Mouse (Mus musculus) adrenal gland, postnatal 10 days (tissue): ENCODE measurements around the gene Spata9. TPM values are rescaled to one million over a fixed set of nuclear protein-coding genes. Genes with fewer than 3 reads are reported as not detected.

ENCODE experiments used
- DNase-seq: peaks from one replicate; pipeline ENCODE4 v3.0.0; 2021; ENCODE audit warnings: mixed read lengths
- total RNA-seq, 2 experiments: library from RNA; stranded (reverse); gene quantifications; 2 replicates each; pipeline ENCODE4 v1.2.3; 2021

The Spata9 gene
- total RNA-seq, 2 experiments from 2014 or later, result not detected

- DNase-seq, result peak; percentile 32
Measured at GRCm38 (mm10) chr13:75992169-75993028, 25.4 kb downstream of the Spata9 start.

- DNase-seq, result no peak
Measured at GRCm38 (mm10) chr13:76003272-76003671, 36.3 kb downstream of the Spata9 start.

DNA sequence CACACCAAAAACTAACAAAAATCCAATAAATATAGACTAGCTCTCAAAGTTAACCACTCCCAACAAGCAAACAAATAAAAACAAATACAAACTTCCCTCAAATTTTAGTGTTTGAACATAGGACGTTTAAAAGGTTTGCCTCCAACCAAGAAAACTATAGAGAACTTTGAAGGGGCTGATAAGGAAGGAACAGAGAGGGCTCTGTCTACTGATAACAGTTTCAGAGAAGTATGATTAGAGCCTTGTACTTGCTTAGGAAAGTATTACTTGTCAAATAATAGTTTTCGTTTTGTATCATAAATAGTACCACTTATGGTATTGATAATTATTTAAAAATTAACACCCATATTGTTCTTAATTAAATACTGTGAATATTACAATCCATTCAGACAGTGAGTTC lies 47.6 kb downstream of the Spata9 start:
- no peak for DNase-seq

GRCm38 (mm10) chr13:76017465-76017864 lies 50.5 kb downstream of the Spata9 start:
- DNase-seq, result peak; percentile 17

DNA sequence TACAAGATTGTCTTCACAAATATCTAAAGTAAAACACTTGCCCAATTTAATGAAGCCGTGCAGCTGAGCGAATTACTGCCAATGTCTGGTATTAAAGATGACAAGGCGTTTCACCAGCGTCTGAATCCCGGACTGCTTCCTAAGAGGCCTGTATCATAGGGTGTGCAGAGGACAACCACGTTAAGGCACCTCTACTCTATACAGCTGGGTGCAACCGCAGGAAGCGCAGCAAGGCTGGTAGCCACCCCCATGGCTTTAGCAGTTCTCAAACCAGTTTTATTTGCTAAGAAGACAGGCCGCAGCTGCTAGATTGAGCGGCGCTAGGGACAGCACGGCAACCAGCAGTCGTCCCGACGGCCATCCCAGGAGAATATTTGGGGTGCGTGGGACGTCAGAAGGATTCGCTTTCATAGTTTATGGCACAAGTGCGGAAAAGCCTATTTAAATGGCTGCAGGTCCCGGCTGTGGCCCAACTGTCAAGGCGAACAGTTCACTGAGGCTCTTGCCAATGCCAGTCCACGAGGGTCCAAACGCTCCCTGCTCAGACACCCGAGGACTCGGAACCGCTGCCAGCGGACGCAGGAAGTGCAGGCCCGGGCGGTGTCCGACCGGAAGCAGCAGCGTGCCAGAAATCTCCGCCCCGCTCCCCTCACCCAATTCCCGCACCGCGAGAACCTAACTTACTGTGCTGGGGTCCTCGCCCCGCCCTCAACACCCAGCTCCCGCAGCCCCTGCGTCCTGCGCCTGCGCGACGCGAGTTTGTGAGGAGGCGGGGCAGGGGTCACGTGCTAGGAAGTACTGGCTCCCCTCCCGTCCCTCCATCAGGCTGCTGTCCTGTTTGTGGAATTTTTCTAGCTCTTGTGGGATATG lies 51.3 kb downstream of the Spata9 start, which contains the start of gene Rfesd:
Gene Rfesd, minus strand, starts transcription at position 746 of the 870 bp plus-strand sequence.
- peak; percentile 99 for DNase-seq

DNA sequence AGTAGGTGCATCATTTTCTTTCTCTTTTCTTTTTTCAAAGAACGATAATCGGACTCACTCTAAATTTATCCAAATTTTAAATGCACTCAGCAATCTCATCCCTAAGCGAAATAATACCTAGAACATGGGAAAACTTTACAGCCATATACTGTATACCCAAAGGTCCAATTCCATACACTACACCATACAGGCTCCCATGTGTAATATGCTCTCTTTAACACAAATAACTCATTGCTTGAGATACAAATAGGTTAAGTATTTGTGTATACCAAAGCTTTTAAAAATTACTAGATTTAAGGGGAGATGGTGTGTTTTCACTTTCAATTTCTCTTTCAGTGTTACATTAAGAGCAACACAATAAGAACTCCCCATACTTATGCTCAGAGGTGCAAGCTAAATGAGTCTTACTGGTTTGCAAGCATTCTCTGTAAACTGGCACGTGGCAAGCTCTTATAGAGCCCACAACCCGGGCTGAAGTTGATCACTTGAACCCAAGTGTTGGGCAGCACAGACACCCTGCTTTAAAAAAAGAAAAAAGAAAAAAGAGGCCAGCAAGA lies 52.0 kb downstream of the Spata9 start:
- DNase-seq, result no peak

DNA sequence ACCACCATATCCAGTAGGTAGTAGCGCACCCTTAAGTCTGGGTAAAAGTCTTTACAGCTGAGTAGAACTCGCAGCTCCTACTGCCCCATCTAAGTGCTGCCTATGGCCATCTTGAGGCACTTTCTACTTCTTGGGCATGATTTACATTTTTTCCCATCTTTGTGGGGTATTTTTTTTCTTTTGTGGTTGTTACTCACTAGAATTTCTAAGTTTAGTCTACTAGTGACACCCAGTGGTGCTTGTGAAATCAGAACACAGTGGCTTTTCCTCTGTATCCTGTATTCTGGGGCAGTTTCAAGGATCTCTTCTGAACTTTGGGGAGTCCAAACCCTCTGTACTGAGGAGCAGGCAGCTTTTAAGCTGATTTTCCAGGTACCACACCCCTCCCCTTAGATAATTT lies 54.8 kb downstream of the Spata9 start:
- DNase-seq, result no peak

DNA sequence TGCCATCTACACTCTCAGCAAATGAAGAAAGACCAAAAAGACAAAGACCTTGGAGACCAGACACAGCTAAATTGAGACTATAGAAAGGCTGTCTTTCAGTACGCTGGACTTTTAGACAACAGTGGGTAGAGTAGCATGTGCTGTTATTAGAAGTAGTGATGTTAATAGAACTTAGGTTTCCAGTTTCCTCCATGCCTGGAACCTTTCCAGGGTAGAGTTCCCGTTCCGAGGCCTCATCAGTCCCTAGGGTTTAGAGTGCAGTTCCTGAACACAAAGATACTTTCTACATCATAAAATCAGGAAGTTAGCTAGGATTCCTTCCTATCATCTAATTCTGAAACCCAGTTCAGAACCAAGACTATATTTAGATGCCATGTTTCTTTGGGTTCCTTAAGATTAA lies 57.6 kb downstream of the Spata9 start:
- DNase-seq, result peak; percentile 22

DNA sequence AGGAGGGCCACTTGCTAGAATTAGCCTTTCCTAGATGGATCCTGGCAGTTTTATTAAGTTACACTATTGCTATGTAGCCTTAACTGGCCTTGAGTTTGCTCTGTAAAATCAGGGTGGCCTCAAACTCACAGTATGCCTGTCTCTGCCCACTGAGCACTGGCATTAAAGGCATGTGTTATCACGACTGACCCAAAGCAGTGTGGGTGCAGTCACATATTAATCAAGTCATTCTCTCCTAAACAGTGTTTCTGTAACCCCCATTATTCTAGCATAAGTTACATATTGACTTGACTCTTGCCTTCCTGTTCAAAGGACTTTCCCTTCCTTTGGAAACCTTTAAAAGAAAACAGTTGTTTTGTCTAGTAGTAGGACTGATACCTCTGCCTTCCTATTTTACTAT lies 75.5 kb downstream of the Spata9 start:
- no peak for DNase-seq

- DNase-seq, result no peak
Measured at GRCm38 (mm10) chr13:76044971-76045370, 78.0 kb downstream of the Spata9 start.

Other genes with a start within 250 kb of the Spata9 start
- 10 to 100 TPM; 27.5 to 32.2 TPM for gene Glrx, start 127.3 kb upstream of the Spata9 start, total RNA-seq
- gene Rhobtb3, start 23.2 kb upstream of the Spata9 start, total RNA-seq, result 10 to 100 TPM; 12.3 to 15.9 TPM
- gene Rfesd, start 51.6 kb downstream of the Spata9 start, total RNA-seq, result 10 to 100 TPM; 14.1 to 20.5 TPM
- gene Gpr150, start 89.8 kb downstream of the Spata9 start, total RNA-seq, result not detected
- gene Arsk, start 131.5 kb downstream of the Spata9 start, total RNA-seq, result 1 to 10 TPM; 5.8 to 7.1 TPM
- 10 to 100 TPM; 21.1 to 23.0 TPM for gene Ttc37, start 131.6 kb downstream of the Spata9 start, total RNA-seq